Mouse (Mus musculus) CH12.LX (cell line): ENCODE results near the gene Sec16a. TPM values are rescaled to one million over a fixed set of nuclear protein-coding genes. Genes with fewer than 3 reads are reported as not detected.
A peak's percentile ranks its signal among the peaks of the same experiment; 100 is the strongest.

Source experiments
- DNase-seq: peaks from one replicate; pipeline ENCODE4 v3.0.0-alpha.2; 2013; ENCODE audit errors: extremely low read depth
- H3K27ac ChIP-seq: 2 replicates; pipeline ENCODE4 v1.5.1; 2012; ENCODE audit warnings: low read depth, mild to moderate bottlenecking, control low read depth, moderate library complexity; ENCODE audit not compliant: insufficient read depth
- H3K27me3 ChIP-seq: replicated peaks from 2 replicates; pipeline ENCODE3; 2012; ENCODE audit warnings: inconsistent platforms
- H3K36me3 ChIP-seq, 2 experiments: replicated peaks in 1 of 2; 2 replicates each; pipeline versions ENCODE3 to v1.6.1; 2012; ENCODE audit warnings: inconsistent platforms in 1 of 2, low read length in 1 of 2, mild to moderate bottlenecking in 1 of 2, mixed read lengths in 1 of 2, moderate library complexity in 1 of 2; ENCODE audit not compliant: control insufficient read depth in 1 of 2, insufficient read depth in 1 of 2
- H3K4me1 ChIP-seq, 2 experiments: 2 replicates each; pipeline ENCODE4 v1.6.1; 2012; ENCODE audit warnings: inconsistent platforms in 1 of 2, moderate library complexity in 1 of 2; ENCODE audit not compliant: insufficient read depth in 2 of 2, control insufficient read depth in 1 of 2
- H3K4me2 ChIP-seq: 2 replicates; pipeline ENCODE4 v1.6.1; 2012; ENCODE audit warnings: low read depth, mild to moderate bottlenecking, control low read depth; ENCODE audit not compliant: poor library complexity, insufficient read depth, severe bottlenecking
- H3K4me3 ChIP-seq, 3 experiments: fragments of 150-350 bp in 1 of 3; sonication (generic) in 1 of 3; replicated peaks in 1 of 3; 2 replicates each; pipeline versions ENCODE3 to v1.5.1; 2011 to 2012; ENCODE audit warnings: low read depth in 2 of 3, low read length in 2 of 3, mild to moderate bottlenecking in 2 of 3, moderate library complexity in 2 of 3, control low read depth in 1 of 3, improper control_type of control experiment in 1 of 3, inconsistent platforms in 1 of 3, mixed read lengths in 1 of 3; ENCODE audit not compliant: poor library complexity in 1 of 3
- H3K79me2 ChIP-seq: replicated peaks from 2 replicates; pipeline ENCODE4 v1.6.1; 2012; ENCODE audit warnings: mild to moderate bottlenecking, moderate library complexity; ENCODE audit not compliant: control insufficient read depth, poor library complexity, insufficient read depth, severe bottlenecking; ENCODE audit errors: extremely low read depth
- H3K9ac ChIP-seq: 2 replicates; pipeline ENCODE4 v1.6.1; 2012; ENCODE audit warnings: low read depth, mild to moderate bottlenecking, control low read depth, moderate library complexity; ENCODE audit not compliant: insufficient read depth
- H3K9me3 ChIP-seq: replicated peaks from 2 replicates; pipeline ENCODE3; 2012; ENCODE audit warnings: low read length, inconsistent platforms, mixed read lengths
- BHLHE40 ChIP-seq: IDR thresholded peaks from 2 replicates; pipeline ENCODE4 v1.6.1; 2011; ENCODE audit warnings: mild to moderate bottlenecking, low read depth, low read length, improper control_type of control experiment
- CHD2 ChIP-seq: IDR thresholded peaks from 2 replicates; pipeline ENCODE4 v1.6.1; 2011; ENCODE audit warnings: low read length, improper control_type of control experiment
- CTCF ChIP-seq, 2 experiments: IDR thresholded peaks in 1 of 2; conservative IDR thresholded peaks in 1 of 2; 2 replicates each; pipeline ENCODE4 v1.5.1; 2011 to 2012; ENCODE audit warnings: low read depth in 2 of 2, low read length in 2 of 2, improper control_type of control experiment in 1 of 2, inconsistent platforms in 1 of 2, mild to moderate bottlenecking in 1 of 2, moderate library complexity in 1 of 2
- ELF1 ChIP-seq: IDR thresholded peaks from 2 replicates; pipeline ENCODE4 v1.6.1; 2014; ENCODE audit warnings: low read depth, mild to moderate bottlenecking, inconsistent platforms, low read length, improper control_type of control experiment
- ETS1 ChIP-seq: conservative IDR thresholded peaks from 2 replicates; pipeline ENCODE4 v1.6.1; 2012; ENCODE audit warnings: low read depth, mild to moderate bottlenecking, inconsistent platforms, low read length, improper control_type of control experiment, moderate library complexity
- GABPA ChIP-seq: IDR thresholded peaks from 2 replicates; pipeline ENCODE4 v1.6.1; 2012; ENCODE audit warnings: low read depth, low read length, improper control_type of control experiment, inconsistent platforms; ENCODE audit not compliant: insufficient replicate concordance
- HCFC1 ChIP-seq: IDR thresholded peaks from 2 replicates; pipeline ENCODE4 v1.6.1; 2012; ENCODE audit warnings: low read depth, mild to moderate bottlenecking, inconsistent platforms, low read length, improper control_type of control experiment
- JUN ChIP-seq: IDR thresholded peaks from 2 replicates; pipeline ENCODE4 v1.6.1; 2011; ENCODE audit warnings: low read depth, mild to moderate bottlenecking, low read length, improper control_type of control experiment, moderate library complexity; ENCODE audit not compliant: insufficient read depth
- MEF2A ChIP-seq: IDR thresholded peaks from 2 replicates; pipeline ENCODE4 v1.6.1; 2014; ENCODE audit warnings: low read depth, mild to moderate bottlenecking, inconsistent platforms, low read length, improper control_type of control experiment, borderline replicate concordance
- MXI1 ChIP-seq: IDR thresholded peaks from 2 replicates; pipeline ENCODE4 v1.6.1; 2011; ENCODE audit warnings: mild to moderate bottlenecking, low read depth, low read length, improper control_type of control experiment
- MYC ChIP-seq: IDR thresholded peaks from 2 replicates; pipeline ENCODE4 v1.6.1; 2011; ENCODE audit warnings: low read depth, mild to moderate bottlenecking, improper control_type of control experiment, low read length
- NELFE ChIP-seq: IDR thresholded peaks from 2 replicates; pipeline ENCODE4 v1.6.1; 2011; ENCODE audit warnings: low read depth, low read length, improper control_type of control experiment
- NRF1 ChIP-seq: IDR thresholded peaks from 2 replicates; pipeline ENCODE4 v1.6.1; 2014; ENCODE audit warnings: low read depth, mild to moderate bottlenecking, inconsistent platforms, low read length, improper control_type of control experiment, moderate library complexity
- POLR2A ChIP-seq: IDR thresholded peaks from 2 replicates; pipeline ENCODE4 v1.6.1; 2011; ENCODE audit warnings: low read depth, mild to moderate bottlenecking, improper control_type of control experiment, low read length
- POLR2AphosphoS2 ChIP-seq: IDR thresholded peaks from 2 replicates; pipeline ENCODE4 v1.6.1; 2011; ENCODE audit warnings: low read depth, low read length, improper control_type of control experiment
- RAD21 ChIP-seq: IDR thresholded peaks from 2 replicates; pipeline ENCODE4 v1.6.1; 2011; ENCODE audit warnings: low read depth, mild to moderate bottlenecking, low read length, improper control_type of control experiment, moderate library complexity
- SIN3A ChIP-seq: IDR thresholded peaks from 2 replicates; pipeline ENCODE4 v1.6.1; 2012; ENCODE audit warnings: low read length, improper control_type of control experiment, inconsistent platforms
- TBP ChIP-seq: conservative IDR thresholded peaks from 2 replicates; pipeline ENCODE4 v1.6.1; 2011; ENCODE audit warnings: low read depth, low read length, improper control_type of control experiment
- TCF12 ChIP-seq: IDR thresholded peaks from 2 replicates; pipeline ENCODE4 v1.6.1; 2014; ENCODE audit warnings: low read depth, mild to moderate bottlenecking, inconsistent platforms, low read length, improper control_type of control experiment
- UBTF ChIP-seq: IDR thresholded peaks from 2 replicates; pipeline ENCODE4 v1.6.1; 2012; ENCODE audit warnings: low read depth, mild to moderate bottlenecking, inconsistent platforms, low read length, improper control_type of control experiment, moderate library complexity
- ZNF384 ChIP-seq: IDR thresholded peaks from 2 replicates; pipeline ENCODE4 v1.6.1; 2012; ENCODE audit warnings: low read depth, low read length, improper control_type of control experiment, inconsistent platforms
- dilution Hi-C: fragments of 300-500 bp; cut with MboI; formaldehyde crosslinking; loops from 2 replicates; pipeline ENCODE4 v1.14.3; 2020; ENCODE audit warnings: low sequenced_read_pairs; ENCODE audit not compliant: extremely low pct_unique_long_range_greater_than_20kb, extremely low pct_ligation_motif_present
- in situ Hi-C: fragments of 300-500 bp; cut with MboI; formaldehyde crosslinking; loops from 3 replicates; pipeline ENCODE4 v1.14.3; 2019; ENCODE audit warnings: low sequenced_read_pairs, low pct_ligation_motif_present, low pct_unique_long_range_greater_than_20kb, mixed read lengths
- polyA plus RNA-seq: library from polyadenylated mRNA; unstranded; fragments of >175 nt; gene quantifications from 2 replicates; pipeline ENCODE4 v1.2.1, GENCODE M21; 2012; ENCODE audit warnings: low read depth; ENCODE audit not compliant: insufficient read length
- total RNA-seq, 2 experiments: library from RNA; depleted of rRNA; stranded (reverse); fragments of 300-350 nt in 1 of 2; fragments of >200 nt in 1 of 2; gene quantifications; 2 replicates each; pipeline ENCODE4 v1.2.3; 2012 to 2014

Sec16a gene
- total and polyA plus RNA-seq, 3 experiments = 22.8 to 38.9 (median 31.8) TPM

GRCm38 (mm10) chr2:26445666-26446445 lies 840 bp upstream of the Sec16a start:
- no peaks in the 10 kb centered on the region for H3K9me3 ChIP-seq
- H3K4me1 ChIP-seq = peaks cover 9 to 41% of the 10 kb centered on the region in 2 experiments
- peaks cover 10 to 27% of the 10 kb centered on the region in 2 experiments for H3K36me3 ChIP-seq
- H3K9ac ChIP-seq = peak overlapping the region; percentile 53
- H3K4me2 ChIP-seq = peak overlapping the region; percentile 40
- no peaks in the 10 kb centered on the region for H3K27me3 ChIP-seq
- TF ChIP-seq UBTF (peak; percentile 64; the same call in 1 of the 2 replicates), MXI1 (peak; percentile 97), ETS1 (no peak), ZNF384 (no peak), TBP (no peak), POLR2A (peak; percentile 59), GABPA (no peak), NELFE (no peak; the same call in none of the 2 replicates), NRF1 (peak; percentile 93), SIN3A (peak; percentile 83), MEF2A (no peak), ELF1 (peak; percentile 4; the same call in 1 of the 2 replicates), JUN (no peak), CTCF (conservative IDR thresholded peaks at IDR 0.05 in 1 of 2, IDR thresholded peaks at IDR 0.05 in 1 of 2; ENCODE audit: low read depth in 2 of 2, low read length in 2 of 2) (peak in 1 of 2 experiments; percentile 19; a peak in 2 of 4 replicates), RAD21 (no peak), POLR2AphosphoS2 (0 out of 2 replicates have a peak, but pooled peaks have one; percentile 27), MYC (peak; percentile 61; the same call in 1 of the 2 replicates), BHLHE40 (peak; percentile 83), TCF12 (0 out of 2 replicates have a peak, but pooled peaks have one; percentile 21), CHD2 (no peak), HCFC1 (peak; percentile 79)
- H3K27ac ChIP-seq = peak overlapping the region; percentile 17; the same call in 1 of the 2 replicates
- peak overlapping the region; percentile 74 to 87 (median 84) for H3K4me3 ChIP-seq
- in situ Hi-C loops (no loop called here), dilution Hi-C loops (no loop called here)
- peaks cover 33% of the 10 kb centered on the region for H3K79me2 ChIP-seq
- DNase-seq = peak; percentile 90
